Mouse (Mus musculus) heart, adult 2 months (tissue): ENCODE data around the gene Fam222b. TPM values are rescaled to one million over a fixed set of nuclear protein-coding genes. Genes with fewer than 3 reads are reported as not detected.
A peak's percentile ranks its signal among the peaks of the same experiment; 100 is the strongest.
"Not testable (repeated sequence)": the region's sequence is repeated elsewhere in the genome, so short reads cannot be mapped to it uniquely, and the experiment has no call there.

Experiments used
- DNase-seq, 2 experiments: peaks; one replicate each; pipeline ENCODE4 v3.0.0; 2021
- H3K27ac ChIP-seq: fragments of 200-600 bp; 2 replicates; pipeline ENCODE4 v1.8.1; 2022
- H3K27me3 ChIP-seq: fragments of 200-500 bp; 2 replicates; pipeline ENCODE4 v1.6.1; 2012; ENCODE audit warnings: mild to moderate bottlenecking, low read length, inconsistent platforms, mixed read lengths; ENCODE audit not compliant: control insufficient read depth, insufficient read depth
- H3K36me3 ChIP-seq: fragments of 200-500 bp; 2 replicates; pipeline ENCODE4 v1.6.1; 2012; ENCODE audit warnings: low read length, inconsistent platforms; ENCODE audit not compliant: control insufficient read depth, insufficient read depth
- H3K4me1 ChIP-seq: fragments of 200-500 bp; 2 replicates; pipeline ENCODE4 v1.6.1; 2011; ENCODE audit warnings: low read length; ENCODE audit not compliant: control insufficient read depth, insufficient read depth
- H3K4me3 ChIP-seq: fragments of 200-600 bp; 2 replicates; pipeline ENCODE4 v1.8.1; 2022
- H3K79me2 ChIP-seq: fragments of 200-500 bp; replicated peaks from 2 replicates; pipeline ENCODE4 v1.6.1; 2012; ENCODE audit warnings: mild to moderate bottlenecking, inconsistent platforms, low read length, moderate library complexity, mixed read lengths; ENCODE audit not compliant: control insufficient read depth, insufficient read depth
- H3K9ac ChIP-seq: fragments of 200-500 bp; 2 replicates; pipeline ENCODE4 v1.6.1; 2012; ENCODE audit warnings: low read depth, mild to moderate bottlenecking, control low read depth, inconsistent platforms, low read length, mixed read lengths
- CTCF ChIP-seq: fragments of 200-600 bp; IDR thresholded peaks from 2 replicates; pipeline ENCODE4 v1.8.1; 2022; ENCODE audit warnings: antibody characterized with exemption, mild to moderate bottlenecking, moderate library complexity
- EP300 ChIP-seq: fragments of 200-500 bp; IDR thresholded peaks from 2 replicates; pipeline ENCODE4 v1.6.1; 2011; ENCODE audit warnings: low read depth, low read length, control low read depth; ENCODE audit not compliant: insufficient read depth
- POLR2A ChIP-seq: fragments of 200-500 bp; IDR thresholded peaks from 2 replicates; pipeline ENCODE4 v1.6.1; 2011; ENCODE audit warnings: mild to moderate bottlenecking, low read depth, low read length, control low read depth; ENCODE audit not compliant: insufficient read depth
- WGBS: fragments of 180-500 bp; shearing (Covaris S2); methylation state at CpG from one replicate; pipeline ENCODE4 v1.1.7; 2018; 5-methylcytosine and 5-hydroxymethylcytosine counted together
- intact Hi-C: fragments of 180-260 bp; cut with DNase I; formaldehyde crosslinking; loops from one replicate; pipeline ENCODE4 v1.15.1; 2025
- polyA plus RNA-seq: library from polyadenylated mRNA; depleted of rRNA; stranded (reverse); fragments of >200 nt; gene quantifications from 2 replicates; pipeline ENCODE4 v1.2.3, GENCODE M21; 2012
- total RNA-seq, 2 experiments: library from RNA; stranded (reverse); gene quantifications; 2 replicates each; pipeline ENCODE4 v1.2.3; 2021

The Fam222b gene
- total and polyA plus RNA-seq, 3 experiments = 10.4 to 12.6 (median 11.4) TPM

GRCm38 (mm10) chr11:78182450-78182849 lies 88.0 kb downstream of the Fam222b start:
- Histone ChIP-seq H3K4me1 (peaks cover 1% of the 10 kb centered on the region), H3K79me2 (no peaks in the 10 kb centered on the region), H3K9ac (no peak overlapping the region; the same call in 1 of the 2 replicates), H3K4me3 (peak overlapping the region; percentile 96), H3K27me3 (no peaks in the 10 kb centered on the region), H3K36me3 (peaks cover 11% of the 10 kb centered on the region), H3K27ac (no peak overlapping the region)
- intact Hi-C loops = no loop called here
- TF ChIP-seq EP300 = no peak
- TF ChIP-seq POLR2A = no peak
- no peak for TF ChIP-seq CTCF
- 4% methylated on average over 7 of the region's 7 CpGs for WGBS
- DNase-seq = no peak

- peaks cover 11% of the 10 kb centered on the region for H3K36me3 ChIP-seq
- peak within 1 kb of the TSS; percentile 75 for H3K27ac ChIP-seq
- intact Hi-C loops = no loop called here
- under 1% methylated on average over 38 of the region's 38 CpGs for WGBS
- DNase-seq = peak; percentile 85 to 87
- TF ChIP-seq CTCF = peak; percentile 53
- TF ChIP-seq EP300 = peak; percentile 57; the same call in 1 of the 2 replicates
- TF ChIP-seq POLR2A = peak; percentile 98
- no peaks in the 10 kb centered on the region for H3K79me2 ChIP-seq
- H3K27me3 ChIP-seq = no peaks in the 10 kb centered on the region
- H3K9ac ChIP-seq = peak within 1 kb of the TSS; percentile 78
- peak within 1 kb of the TSS; percentile 96 for H3K4me3 ChIP-seq
- H3K4me1 ChIP-seq = peaks cover 2% of the 10 kb centered on the region
These were observed 88.7 kb downstream of the Fam222b start, which contains the start of gene Rpl23a for GRCm38 (mm10) chr11:78182961-78183844. Gene Rpl23a, minus strand, starts transcription at chr11:78183584.

GRCm38 (mm10) chr11:78183884-78184514 lies 89.5 kb downstream of the Fam222b start:
- Histone ChIP-seq H3K36me3 (peaks cover 11% of the 10 kb centered on the region), H3K27ac (no peak overlapping the region; the same call in 1 of the 2 replicates), H3K27me3 (no peaks in the 10 kb centered on the region), H3K4me3 (peak overlapping the region; percentile 96), H3K79me2 (no peaks in the 10 kb centered on the region), H3K9ac (no peak overlapping the region), H3K4me1 (peaks cover 2% of the 10 kb centered on the region)
- TF ChIP-seq EP300 (no peak), POLR2A (no peak), CTCF (no peak)
- no peak for DNase-seq
- WGBS = 51% methylated on average over 10 of the region's 10 CpGs
- intact Hi-C loops = no loop called here

GRCm38 (mm10) chr11:78184702-78185101 lies 90.2 kb downstream of the Fam222b start:
- H3K27me3 ChIP-seq, H3K4me3 ChIP-seq, DNase-seq, H3K9ac ChIP-seq, H3K27ac ChIP-seq, H3K4me1 ChIP-seq, H3K79me2 ChIP-seq, intact Hi-C loops: not testable (repeated sequence)
- H3K36me3 ChIP-seq = peaks cover 11% of the 10 kb centered on the region
- 92% methylated on average over 6 of the region's 6 CpGs for WGBS

- Histone ChIP-seq H3K27me3 (no peaks in the 10 kb centered on the region), H3K27ac (peak within 1 kb of the TSS; percentile 64), H3K36me3 (no peaks in the 10 kb centered on the region), H3K4me3 (peak within 1 kb of the TSS; percentile 73), H3K9ac (peak within 1 kb of the TSS; percentile 78), H3K4me1 (0 out of 2 replicates have a peak, but pooled peaks cover 1% of the 10 kb centered on the region), H3K79me2 (no peaks in the 10 kb centered on the region)
- peak; percentile 71 to 76 for DNase-seq
- TF ChIP-seq POLR2A = 0 out of 2 replicates have a peak, but pooled peaks have one; percentile 51
- no peak for TF ChIP-seq EP300
- WGBS = under 1% methylated on average over 73 of the region's 80 CpGs
- intact Hi-C loops = no loop called here
These were observed 94.1 kb downstream of the Fam222b start, which contains the start of gene Rab34 for GRCm38 (mm10) chr11:78188331-78189233. Gene Rab34, plus strand, starts transcription at chr11:78188430.
